8 mouse cellular contexts compared by ENCODE assay signal in the genomic region with DNA sequence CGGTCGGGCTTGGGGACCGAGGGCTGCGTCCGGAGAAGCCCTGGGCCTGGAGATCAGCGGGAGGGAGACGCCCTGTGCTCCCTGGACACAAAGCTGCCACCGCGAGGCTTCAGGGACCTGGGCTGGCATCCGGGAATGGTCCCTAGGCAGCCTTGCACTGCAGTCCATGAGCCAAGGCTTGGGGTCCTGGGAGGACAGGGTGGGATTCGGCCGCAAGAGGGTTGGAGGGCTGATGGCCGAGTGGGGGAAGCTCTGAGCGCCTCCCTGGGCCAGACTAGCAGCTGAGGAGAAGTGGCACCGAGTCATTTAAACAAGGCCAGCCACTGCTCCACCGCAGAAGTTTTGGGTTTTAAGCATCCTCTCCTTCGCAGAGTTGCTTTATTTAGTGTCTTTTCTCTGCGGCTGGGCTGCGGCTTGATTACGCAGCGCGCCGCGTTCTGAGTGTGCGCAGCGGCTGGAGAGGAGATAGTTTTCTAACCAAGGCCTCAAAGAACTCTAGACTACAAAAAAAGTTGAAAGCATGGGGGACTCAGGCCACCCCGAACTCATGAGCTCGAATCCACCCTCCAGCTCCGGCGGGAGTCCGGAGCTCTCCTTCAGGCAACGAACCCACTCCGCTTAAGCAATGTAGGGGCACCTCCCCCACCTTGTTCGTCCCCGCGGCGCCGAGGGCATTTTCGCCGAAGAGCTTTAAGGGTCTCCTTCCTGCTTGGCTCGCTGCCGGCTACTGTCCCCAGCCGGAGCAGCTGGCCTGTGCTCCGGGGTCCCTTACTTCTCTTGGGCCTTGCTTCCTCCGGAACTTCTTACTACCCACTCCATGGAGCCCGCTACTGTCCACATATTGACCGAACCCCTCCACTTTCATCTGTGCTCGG.
DNase-seq lines count a peak whose midpoint lies in the region; ATAC-seq and TF ChIP-seq lines count a peak whose summit lies in the region.

No protein-coding gene starts in this region.

- H3K27me3 ChIP-seq in kidney, postnatal 0 days (ENCODE audit: insufficient read depth, low read length): peaks cover 32% of the 10 kb centered on the region
- peaks cover 35% of the 10 kb centered on the region for H3K27me3 ChIP-seq in stomach, embryonic 15.5 days (replicated peaks)

- under 1% methylated on average over 48 of the region's 48 CpGs for WGBS in kidney, postnatal 0 days
- WGBS in stomach, embryonic 15.5 days: under 1% methylated on average over 48 of the region's 48 CpGs

- H3K9me3 ChIP-seq in kidney, postnatal 0 days (replicated peaks; ENCODE audit: low read length): no peaks in the 10 kb centered on the region
- no peaks in the 10 kb centered on the region for H3K9me3 ChIP-seq in stomach, embryonic 15.5 days

- peaks cover 6% of the 10 kb centered on the region; the same call in 1 of the 2 replicates for H3K4me1 ChIP-seq in kidney, postnatal 0 days (replicated peaks; ENCODE audit: insufficient read depth, low read length)
- H3K4me1 ChIP-seq in stomach, embryonic 15.5 days: peaks cover 26% of the 10 kb centered on the region

- no peak for TF ChIP-seq POLR2A in brain, embryonic 14.5 days (IDR thresholded peaks at IDR 0.05; ENCODE audit: borderline replicate concordance, extremely low read depth, insufficient read depth, insufficient read length, poor library complexity, severe bottlenecking)

- ATAC-seq in kidney, postnatal 0 days (replicated peaks; ENCODE audit: low FRiP score, low read depth): peak; percentile 22
- ATAC-seq in megakaryocyte-erythroid progenitor cell, adult 5-6 weeks (replicated peaks; ENCODE audit: low FRiP score, low TSS enrichment, poor library complexity, severe bottlenecking): peak; percentile 44
- peak; percentile 8; the same call in 1 of the 2 replicates for ATAC-seq in stomach, embryonic 15.5 days (ENCODE audit: insufficient read depth, low FRiP score, low read depth)

- H3K36me3 ChIP-seq in kidney, postnatal 0 days (ENCODE audit: insufficient read depth, low read length): no peaks in the 10 kb centered on the region
- no peaks in the 10 kb centered on the region for H3K36me3 ChIP-seq in stomach, embryonic 15.5 days

- peak; percentile 48 for DNase-seq in retina, embryonic 14.5 days (ENCODE audit: low spot score)
- no peak for DNase-seq in retina, postnatal 1 day
- DNase-seq in brain, embryonic 14.5 days (ENCODE audit: low read depth): peak; percentile 55
- DNase-seq in gastrocnemius, postnatal 14 days: peak; percentile 34
- peak; percentile 48 for DNase-seq in kidney, postnatal 0 days (ENCODE audit: low spot score)
- no peak for DNase-seq in layer of hippocampus, adult 8-10 months (ENCODE audit: low spot score in 2 of 2)

- peak overlapping the region; percentile 47 for H3K4me3 ChIP-seq in kidney, postnatal 0 days (replicated peaks; ENCODE audit: low read depth, low read length)
- H3K4me3 ChIP-seq in stomach, embryonic 15.5 days (replicated peaks): peak overlapping the region; percentile 49

- intact Hi-C loops in gastrocnemius, postnatal 14 days (cut with DNase I; ENCODE audit: low total_unique reads): loop anchor here (5.0 to 10.0 kb wide), 3 partner anchors 439 to 757 kb away; no protein-coding TSS in a partner anchor

- H3K9ac ChIP-seq in kidney, postnatal 0 days (ENCODE audit: low read depth, low read length): peak overlapping the region; percentile 61
- peak overlapping the region; percentile 67 for H3K9ac ChIP-seq in stomach, embryonic 15.5 days

- TF ChIP-seq CTCF in brain, embryonic 14.5 days (IDR thresholded peaks at IDR 0.05; ENCODE audit: borderline replicate concordance, extremely low read depth, insufficient read depth, insufficient read length): no peak
- TF ChIP-seq CTCF in kidney, postnatal 0 days (IDR thresholded peaks at IDR 0.05; ENCODE audit: low read depth): no peak

- H3K4me2 ChIP-seq in kidney, postnatal 0 days (ENCODE audit: low read length): peak overlapping the region; percentile 96
- H3K4me2 ChIP-seq in stomach, embryonic 15.5 days: peak overlapping the region; percentile 92

- H3K27ac ChIP-seq in kidney, postnatal 0 days: peak overlapping the region; percentile 19; the same call in 1 of the 2 replicates
- peak overlapping the region; percentile 55 for H3K27ac ChIP-seq in stomach, embryonic 15.5 days

Comparison
In these comparisons a context has a peak if more than half of its experiments do, and no peak if none do; other contexts are left out.
1. DNase-seq: peak in retina, embryonic 14.5 days (single experiment), brain, embryonic 14.5 days (single experiment), gastrocnemius, postnatal 14 days (single experiment) and kidney, postnatal 0 days (single experiment); none in retina, postnatal 1 day (single experiment) and layer of hippocampus, adult 8-10 months (0 of 2).
2. Peak in every context shown above with its lines, with median percentiles within 50 percentile points of each other: ATAC-seq.